Mouse (Mus musculus) liver, adult 2 months (tissue): ENCODE measurements around the gene Olfr330.

Experiments
- CTCF ChIP-seq: fragments of 200-500 bp; IDR thresholded peaks from 2 replicates; pipeline ENCODE4 v1.5.1; 2011; ENCODE audit warnings: low read depth, low read length, control low read depth
- POLR2A ChIP-seq: fragments of 200-500 bp; IDR thresholded peaks from 2 replicates; pipeline ENCODE4 v1.6.1; 2011; ENCODE audit warnings: low read length, control low read depth; ENCODE audit not compliant: insufficient read depth; ENCODE audit errors: extremely low read depth

DNA sequence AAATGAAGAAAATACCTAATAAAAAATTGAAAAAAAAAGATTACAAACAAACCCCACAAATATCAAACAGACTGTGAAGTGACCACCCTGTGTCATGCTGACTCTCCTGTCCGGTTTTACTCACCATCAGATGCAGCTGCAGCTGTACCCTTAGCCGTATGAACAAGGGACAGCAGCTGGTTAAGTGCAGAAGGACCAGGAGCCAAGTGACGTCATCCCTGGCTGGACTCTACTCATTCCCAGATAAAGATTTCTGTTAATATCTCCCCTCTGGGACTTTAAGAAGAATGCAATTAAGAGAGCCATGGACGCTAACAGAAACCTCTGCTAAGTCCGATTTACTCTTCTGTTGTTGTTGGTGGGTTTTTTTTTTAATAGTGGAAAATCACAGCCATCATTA lies 35.8 kb upstream of the Olfr330 start, which contains the start of gene Olfr224:
- no peak for TF ChIP-seq CTCF
- TF ChIP-seq POLR2A = no peak
